Mouse (Mus musculus): ENCODE results near the gene Elp6. TPM values are rescaled to one million over a fixed set of nuclear protein-coding genes. Genes with fewer than 3 reads are reported as not detected.

The Elp6 gene
- polyA plus RNA-seq (2011; ENCODE audit: insufficient read depth, insufficient read length, low read depth, missing spikeins) = 8.5 and 9.0 TPM in 2 replicates

- no peaks in the 10 kb centered on the region for H3K27me3 ChIP-seq (ENCODE audit: control insufficient read depth, insufficient read depth, low read length, poor library complexity, severe bottlenecking)
Measured at GRCm38 (mm10) chr9:110304969-110305651, at the start of gene Elp6. Gene Elp6 (plus strand): TSS chr9:110305173.

GRCm38 (mm10) chr9:110255407-110256019, 49.5 kb upstream of the Elp6 start:
- Histone ChIP-seq H3K9me3 (replicated peaks; ENCODE audit: control insufficient read depth, insufficient read depth, low read length, poor library complexity, severe bottlenecking) (no peaks in the 10 kb centered on the region), H3K27ac (ENCODE audit: insufficient read depth, low read length) (no peak overlapping the region), H3K36me3 (ENCODE audit: control insufficient read depth, insufficient read depth, low read length, poor library complexity, severe bottlenecking) (no peaks in the 10 kb centered on the region), H3K27me3 (ENCODE audit: control insufficient read depth, insufficient read depth, low read length, poor library complexity, severe bottlenecking) (no peaks in the 10 kb centered on the region), H3K4me1 (ENCODE audit: control insufficient read depth, insufficient read depth, low read length) (no peaks in the 10 kb centered on the region), H3K4me3 (ENCODE audit: low read depth, low read length) (no peak overlapping the region), H3K9ac (ENCODE audit: low read depth, poor library complexity, severe bottlenecking) (no peak overlapping the region)
- TF ChIP-seq POLR2A (IDR thresholded peaks at IDR 0.05; ENCODE audit: insufficient read depth, low read length) (no peak), CTCF (IDR thresholded peaks at IDR 0.05; ENCODE audit: low read depth, low read length) (no peak), EP300 (IDR thresholded peaks at IDR 0.05; ENCODE audit: insufficient read depth, low read depth, low read length) (no peak)

More at GRCm38 (mm10) chr9:110304969-110305651, at the start of gene Elp6:
- H3K9me3 ChIP-seq (replicated peaks; ENCODE audit: control insufficient read depth, insufficient read depth, low read length, poor library complexity, severe bottlenecking) = no peaks in the 10 kb centered on the region
- H3K36me3 ChIP-seq (ENCODE audit: control insufficient read depth, insufficient read depth, low read length, poor library complexity, severe bottlenecking) = no peaks in the 10 kb centered on the region
- H3K9ac ChIP-seq (ENCODE audit: low read depth, poor library complexity, severe bottlenecking) = peak within 1 kb of the TSS; percentile 10
- no peaks in the 10 kb centered on the region for H3K4me1 ChIP-seq (ENCODE audit: control insufficient read depth, insufficient read depth, low read length)
- peak within 1 kb of the TSS; percentile 74 for H3K27ac ChIP-seq (ENCODE audit: insufficient read depth, low read length)
- peak within 1 kb of the TSS; percentile 86 for H3K4me3 ChIP-seq (ENCODE audit: low read depth, low read length)
- TF ChIP-seq POLR2A (IDR thresholded peaks at IDR 0.05; ENCODE audit: insufficient read depth, low read length) = peak; percentile 97
- no peak for TF ChIP-seq CTCF (IDR thresholded peaks at IDR 0.05; ENCODE audit: low read depth, low read length)

- Histone ChIP-seq H3K27ac (ENCODE audit: insufficient read depth, low read length) (no peak overlapping the region), H3K9me3 (replicated peaks; ENCODE audit: control insufficient read depth, insufficient read depth, low read length, poor library complexity, severe bottlenecking) (no peaks in the 10 kb centered on the region), H3K9ac (ENCODE audit: low read depth, poor library complexity, severe bottlenecking) (no peak overlapping the region), H3K36me3 (ENCODE audit: control insufficient read depth, insufficient read depth, low read length, poor library complexity, severe bottlenecking) (no peaks in the 10 kb centered on the region), H3K4me3 (ENCODE audit: low read depth, low read length) (no peak overlapping the region), H3K27me3 (ENCODE audit: control insufficient read depth, insufficient read depth, low read length, poor library complexity, severe bottlenecking) (no peaks in the 10 kb centered on the region), H3K4me1 (ENCODE audit: control insufficient read depth, insufficient read depth, low read length) (no peaks in the 10 kb centered on the region)
- no peak for TF ChIP-seq POLR2A (IDR thresholded peaks at IDR 0.05; ENCODE audit: insufficient read depth, low read length)
- no peak for TF ChIP-seq EP300 (IDR thresholded peaks at IDR 0.05; ENCODE audit: insufficient read depth, low read depth, low read length)
- TF ChIP-seq CTCF (IDR thresholded peaks at IDR 0.05; ENCODE audit: low read depth, low read length) = no peak
Measured at GRCm38 (mm10) chr9:110258646-110259045, 46.3 kb upstream of the Elp6 start.

- Histone ChIP-seq H3K4me3 (ENCODE audit: low read depth, low read length) (no peak overlapping the region), H3K27ac (ENCODE audit: insufficient read depth, low read length) (no peak overlapping the region), H3K27me3 (ENCODE audit: control insufficient read depth, insufficient read depth, low read length, poor library complexity, severe bottlenecking) (no peaks in the 10 kb centered on the region), H3K9me3 (replicated peaks; ENCODE audit: control insufficient read depth, insufficient read depth, low read length, poor library complexity, severe bottlenecking) (no peaks in the 10 kb centered on the region), H3K36me3 (ENCODE audit: control insufficient read depth, insufficient read depth, low read length, poor library complexity, severe bottlenecking) (no peaks in the 10 kb centered on the region), H3K9ac (ENCODE audit: low read depth, poor library complexity, severe bottlenecking) (no peak overlapping the region), H3K4me1 (ENCODE audit: control insufficient read depth, insufficient read depth, low read length) (no peaks in the 10 kb centered on the region)
- TF ChIP-seq CTCF (IDR thresholded peaks at IDR 0.05; ENCODE audit: low read depth, low read length) = no peak
- no peak for TF ChIP-seq EP300 (IDR thresholded peaks at IDR 0.05; ENCODE audit: insufficient read depth, low read depth, low read length)
- no peak for TF ChIP-seq POLR2A (IDR thresholded peaks at IDR 0.05; ENCODE audit: insufficient read depth, low read length)
Measured at GRCm38 (mm10) chr9:110259118-110259517, 45.9 kb upstream of the Elp6 start.

GRCm38 (mm10) chr9:110263181-110263580, 41.8 kb upstream of the Elp6 start:
- H3K9me3 ChIP-seq (replicated peaks; ENCODE audit: control insufficient read depth, insufficient read depth, low read length, poor library complexity, severe bottlenecking) = no peaks in the 10 kb centered on the region
- no peak for TF ChIP-seq EP300 (IDR thresholded peaks at IDR 0.05; ENCODE audit: insufficient read depth, low read depth, low read length)
- no peak for TF ChIP-seq CTCF (IDR thresholded peaks at IDR 0.05; ENCODE audit: low read depth, low read length)
- TF ChIP-seq POLR2A (IDR thresholded peaks at IDR 0.05; ENCODE audit: insufficient read depth, low read length) = no peak
- H3K4me3 ChIP-seq (ENCODE audit: low read depth, low read length) = no peak overlapping the region
- no peaks in the 10 kb centered on the region for H3K27me3 ChIP-seq (ENCODE audit: control insufficient read depth, insufficient read depth, low read length, poor library complexity, severe bottlenecking)
- H3K9ac ChIP-seq (ENCODE audit: low read depth, poor library complexity, severe bottlenecking) = no peak overlapping the region
- H3K27ac ChIP-seq (ENCODE audit: insufficient read depth, low read length) = no peak overlapping the region
- H3K36me3 ChIP-seq (ENCODE audit: control insufficient read depth, insufficient read depth, low read length, poor library complexity, severe bottlenecking) = no peaks in the 10 kb centered on the region
- H3K4me1 ChIP-seq (ENCODE audit: control insufficient read depth, insufficient read depth, low read length) = no peaks in the 10 kb centered on the region

- no peak for TF ChIP-seq CTCF (IDR thresholded peaks at IDR 0.05; ENCODE audit: low read depth, low read length)
- no peak for TF ChIP-seq EP300 (IDR thresholded peaks at IDR 0.05; ENCODE audit: insufficient read depth, low read depth, low read length)
- TF ChIP-seq POLR2A (IDR thresholded peaks at IDR 0.05; ENCODE audit: insufficient read depth, low read length) = no peak
- H3K4me1 ChIP-seq (ENCODE audit: control insufficient read depth, insufficient read depth, low read length) = no peaks in the 10 kb centered on the region
- no peak overlapping the region for H3K4me3 ChIP-seq (ENCODE audit: low read depth, low read length)
- H3K27me3 ChIP-seq (ENCODE audit: control insufficient read depth, insufficient read depth, low read length, poor library complexity, severe bottlenecking) = no peaks in the 10 kb centered on the region
- no peak overlapping the region for H3K9ac ChIP-seq (ENCODE audit: low read depth, poor library complexity, severe bottlenecking)
- no peaks in the 10 kb centered on the region for H3K36me3 ChIP-seq (ENCODE audit: control insufficient read depth, insufficient read depth, low read length, poor library complexity, severe bottlenecking)
- no peaks in the 10 kb centered on the region for H3K9me3 ChIP-seq (replicated peaks; ENCODE audit: control insufficient read depth, insufficient read depth, low read length, poor library complexity, severe bottlenecking)
- no peak overlapping the region for H3K27ac ChIP-seq (ENCODE audit: insufficient read depth, low read length)
Measured at GRCm38 (mm10) chr9:110264991-110265390, 40.0 kb upstream of the Elp6 start.
